Mouse (Mus musculus) Patski (cell line): ENCODE results near the gene Tmem175. TPM values are rescaled to one million over a fixed set of nuclear protein-coding genes. Genes with fewer than 3 reads are reported as not detected.

Experiments used
- ATAC-seq: fragments of 100-300 bp; one replicate; pipeline ENCODE4 v1.8.0; 2021
- CTCF ChIA-PET: fragments of 350-600 bp; sonication (Branson Sonifier 250); formaldehyde crosslinking; loops from one replicate; lab custom pipeline; 2022; ENCODE audit warnings: inconsistent platforms; lab: Charles Lee
- POLR2A ChIA-PET: fragments of 350-600 bp; sonication (Branson Sonifier 250); formaldehyde crosslinking; loops from one replicate; lab custom pipeline; 2022; ENCODE audit warnings: antibody characterized with exemption, inconsistent platforms; lab: Charles Lee
- DNase-seq: peaks from one replicate; pipeline ENCODE4 v3.0.0-alpha.2; 2011; ENCODE audit warnings: low read depth, low spot score
- H3K27me3 ChIP-seq: fragments of 371-371 bp; one replicate; pipeline ENCODE4 v1.5.1; 2021
- CTCF ChIP-seq: fragments of 100-300 bp; IDR thresholded peaks from one replicate; pipeline ENCODE4 v1.5.1; 2021
- in situ Hi-C: fragments of 300-500 bp; cut with MboI; formaldehyde crosslinking; loops from 3 replicates; pipeline ENCODE4 v1.11.1; 2018; ENCODE audit warnings: low pct_unique_long_range_greater_than_20kb, mixed read lengths
- polyA plus RNA-seq: library from polyadenylated mRNA; unstranded; gene quantifications from one replicate; pipeline ENCODE4 v1.2.3, GENCODE M21; 2021

The Tmem175 gene
- polyA plus RNA-seq, 1 experiment from 2014 or later: 37.2 TPM

GRCm38 (mm10) chr5:108691152-108691551 lies 61.6 kb downstream of the Tmem175 start:
- DNase-seq (no peak), ATAC-seq (no peak)
- in situ Hi-C loops: no loop called here

GRCm38 (mm10) chr5:108692271-108692670 lies 62.7 kb downstream of the Tmem175 start, which contains the start of gene Fgfrl1:
Gene Fgfrl1, plus strand, starts transcription at chr5:108692382.
- ATAC-seq (peak; percentile 47), DNase-seq (no peak)
- ChIA-PET POLR2A (interaction anchor here (1.4 kb wide), 1 partner anchor 9 kb away, joined by 3 read pairs; no protein-coding TSS in a partner anchor), CTCF (interaction anchor here (0.7 to 4.6 kb wide), 9 partner anchors 9 to 40 kb away, joined by 3 to 30 read pairs (median 5); partner anchors contain the start of gene Slc26a1)
- no peaks in the 10 kb centered on the region for H3K27me3 ChIP-seq
- in situ Hi-C loops: no loop called here
- TF ChIP-seq CTCF: no peak

More at GRCm38 (mm10) chr5:108691152-108691551, 61.6 kb downstream of the Tmem175 start:
- no peak for TF ChIP-seq CTCF
- H3K27me3 ChIP-seq: no peaks in the 10 kb centered on the region
- ChIA-PET CTCF (interaction anchor here (0.8 to 4.6 kb wide), 9 partner anchors 11 to 36 kb away, joined by 3 to 30 read pairs (median 5); partner anchors contain the start of genes Dgkq and Slc26a1), POLR2A (interaction anchor here (1.2 kb wide), 1 partner anchor 20 kb away, joined by 5 read pairs; no protein-coding TSS in a partner anchor)

GRCm38 (mm10) chr5:108693872-108694288 lies 64.3 kb downstream of the Tmem175 start:
- ATAC-seq (peak; percentile 97), DNase-seq (peak; percentile 73)
- CTCF ChIA-PET: interaction anchor here (0.6 to 4.6 kb wide), 6 partner anchors 19 to 37 kb away, joined by 3 to 30 read pairs (median 4); partner anchors contain the start of gene Dgkq
- H3K27me3 ChIP-seq: no peaks in the 10 kb centered on the region
- in situ Hi-C loops: no loop called here
- POLR2A ChIA-PET: interaction anchor here (1.0 to 1.6 kb wide), 4 partner anchors 23 to 34 kb away, joined by 3 to 5 read pairs (median 4); no protein-coding TSS in a partner anchor
- TF ChIP-seq CTCF: no peak

- no peak for TF ChIP-seq CTCF
- ChIA-PET CTCF (interaction anchor here (1.3 to 4.6 kb wide), 3 partner anchors 24 to 32 kb away, joined by 4 to 30 read pairs (median 5); no protein-coding TSS in a partner anchor), POLR2A (interaction anchor here (0.7 to 1.6 kb wide), 3 partner anchors 24 to 32 kb away, joined by 3 to 5 read pairs (median 3); no protein-coding TSS in a partner anchor)
- ATAC-seq (peak; percentile 40), DNase-seq (no peak)
- H3K27me3 ChIP-seq: no peaks in the 10 kb centered on the region
- in situ Hi-C loops: no loop called here
Observed at GRCm38 (mm10) chr5:108694352-108695261, 65.0 kb downstream of the Tmem175 start.

- DNase-seq (no peak), ATAC-seq (no peak)
- in situ Hi-C loops: no loop called here
- ChIA-PET CTCF (interaction anchor here (1.4 kb wide), 1 partner anchor 48 kb away, joined by 3 read pairs; no protein-coding TSS in a partner anchor), POLR2A (interaction anchor here (0.8 to 0.9 kb wide), 2 partner anchors 11 to 37 kb away, joined by 3 to 6 read pairs; no protein-coding TSS in a partner anchor)
- H3K27me3 ChIP-seq: no peaks in the 10 kb centered on the region
- TF ChIP-seq CTCF: no peak
Observed at GRCm38 (mm10) chr5:108695861-108696260, 66.3 kb downstream of the Tmem175 start.

- POLR2A ChIA-PET: interaction anchor here (0.8 kb wide), 1 partner anchor 37 kb away, joined by 6 read pairs; no protein-coding TSS in a partner anchor
- ATAC-seq (no peak), DNase-seq (no peak)
- in situ Hi-C loops: no loop called here
- H3K27me3 ChIP-seq: no peaks in the 10 kb centered on the region
- CTCF ChIA-PET: interaction anchor here (1.4 to 4.0 kb wide), 2 partner anchors 11 to 48 kb away, joined by 3 to 18 read pairs; no protein-coding TSS in a partner anchor
- no peak for TF ChIP-seq CTCF
Observed at GRCm38 (mm10) chr5:108696542-108696941, 67.0 kb downstream of the Tmem175 start.

- CTCF ChIA-PET: interaction anchor here (4.0 kb wide), 1 partner anchor 11 kb away, joined by 18 read pairs; no protein-coding TSS in a partner anchor
- TF ChIP-seq CTCF: no peak
- ATAC-seq (no peak), DNase-seq (no peak)
- in situ Hi-C loops: no loop called here
- POLR2A ChIA-PET: no interaction called here
- H3K27me3 ChIP-seq: no peaks in the 10 kb centered on the region
Observed at GRCm38 (mm10) chr5:108697341-108697753, 67.8 kb downstream of the Tmem175 start.

Other genes starting within 250 kb of the Tmem175 start
- gene Pde6b, start 241.4 kb upstream of the Tmem175 start, polyA plus RNA-seq: 0.28 TPM
- 817 TPM for gene Atp5k, start 195.3 kb upstream of the Tmem175 start, polyA plus RNA-seq
- 1.1 TPM for gene Mfsd7a, start 180.9 kb upstream of the Tmem175 start, polyA plus RNA-seq
- 42.5 TPM for gene Pcgf3, start 168.5 kb upstream of the Tmem175 start, polyA plus RNA-seq
- not detected for gene Cplx1, start 79.7 kb upstream of the Tmem175 start, polyA plus RNA-seq
- 133 TPM for gene Gak, start within 50 bp of the Tmem175 start, polyA plus RNA-seq
- 10.4 TPM for gene Idua, start 30.6 kb downstream of the Tmem175 start, polyA plus RNA-seq
- gene Dgkq, start 39.9 kb downstream of the Tmem175 start, polyA plus RNA-seq: 29.8 TPM
- 0.42 TPM for gene Slc26a1, start 45.8 kb downstream of the Tmem175 start, polyA plus RNA-seq
- gene Fgfrl1, start 62.6 kb downstream of the Tmem175 start, polyA plus RNA-seq: 57.6 TPM
- gene Rnf212, start 145.2 kb downstream of the Tmem175 start, polyA plus RNA-seq: not detected
- not detected for gene Tmed11, start 165.6 kb downstream of the Tmem175 start, polyA plus RNA-seq
- gene Vmn2r8, start 179.1 kb downstream of the Tmem175 start, polyA plus RNA-seq: not detected
- not detected for gene Vmn2r9, start 222.8 kb downstream of the Tmem175 start, polyA plus RNA-seq